In the genomic region with DNA sequence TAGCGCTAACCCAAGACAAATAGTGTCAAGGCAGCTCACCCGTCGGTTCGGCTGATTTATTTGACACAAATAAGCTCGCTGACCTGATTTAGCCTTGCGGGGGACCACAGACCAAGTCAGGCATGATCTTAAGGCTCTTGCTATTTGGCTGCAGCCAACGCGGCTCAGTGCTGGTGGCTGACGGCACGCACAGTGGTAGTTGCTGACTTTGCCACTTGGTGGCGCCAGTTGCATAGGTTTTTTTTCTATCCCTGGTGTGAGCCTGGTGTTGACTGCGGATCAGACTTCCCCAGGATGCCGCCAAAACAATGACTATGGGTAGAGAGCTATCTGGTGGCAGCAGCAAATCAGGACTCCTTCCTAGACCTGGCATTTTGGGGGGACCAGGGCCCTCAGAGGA, we compare ENCODE assay signal across 8 mouse cellular contexts. TPM values are rescaled to one million over a fixed set of nuclear protein-coding genes. Genes with fewer than 3 reads are reported as not detected.
DNase-seq lines count a peak whose midpoint lies in the region; ATAC-seq lines count a peak whose summit lies in the region.

No protein-coding gene starts in this region.

- H3K4me1 ChIP-seq in hindbrain, embryonic 12.5 days, result peaks cover 23% of the 10 kb centered on the region

- ATAC-seq in hindbrain, embryonic 12.5 days (ENCODE audit: low FRiP score), result peak; percentile 51; the same call in 1 of the 2 replicates

- no peak overlapping the region for H3K9ac ChIP-seq in hindbrain, embryonic 12.5 days

- H3K9me3 ChIP-seq in hindbrain, embryonic 12.5 days (replicated peaks), result no peaks in the 10 kb centered on the region

- H3K36me3 ChIP-seq in hindbrain, embryonic 12.5 days, result 0 out of 2 replicates have a peak, but pooled peaks cover 5% of the 10 kb centered on the region

- no peak overlapping the region for H3K4me3 ChIP-seq in hindbrain, embryonic 12.5 days

- H3K27ac ChIP-seq in hindbrain, embryonic 12.5 days, result no peak overlapping the region

- WGBS in hindbrain, embryonic 12.5 days, result under 1% methylated on average over 13 of the region's 13 CpGs

- H3K27me3 ChIP-seq in hindbrain, embryonic 12.5 days, result peaks cover 37% of the 10 kb centered on the region

- H3K4me2 ChIP-seq in hindbrain, embryonic 12.5 days (replicated peaks), result peak overlapping the region; percentile 37

- DNase-seq in MN1 (ENCODE audit: low spot score), result peak; percentile 74
- DNase-seq in cerebellum, adult 9-11 months, result peak; percentile 87
- peak; percentile 60 to 88 for DNase-seq in frontal cortex, postnatal 10 days (ENCODE audit: low spot score in 2 of 2)
- DNase-seq in layer of hippocampus, postnatal 10 days (ENCODE audit: low spot score in 2 of 2), result peak; percentile 95
- peak; percentile 91 for DNase-seq in lung, postnatal 10 days
- peak; percentile 89 for DNase-seq in retina, embryonic 14.5 days (ENCODE audit: low spot score)
- DNase-seq in urinary bladder, adult 18-20 months (ENCODE audit: low spot score in 2 of 2), result peak; percentile 76 to 80

RNA-seq across cellular contexts. Expression of gene 2410131K14Rik, which starts 24.0 kb away (rescaled TPM):
- 12.9 and 13.4 TPM in 2 replicates for polyA plus RNA-seq in hindbrain, embryonic 12.5 days (2016; fragmentation: Nextera tagmentation; extraction: Ambion mirVana)
- total RNA-seq in layer of hippocampus, postnatal 10 days (2021), result 10 to 100 TPM; 18.4 to 19.5 TPM

RNA-seq across cellular contexts. Expression of gene Rnft2, which starts 24.1 kb away (rescaled TPM):
- polyA plus RNA-seq in hindbrain, embryonic 12.5 days (2016; fragmentation: Nextera tagmentation; extraction: Ambion mirVana), result 9.4 and 11.0 TPM in 2 replicates
- total RNA-seq in layer of hippocampus, postnatal 10 days (2021), result 10 to 100 TPM; 85.9 to 91.1 TPM
